Mouse (Mus musculus) thymus, postnatal 0 days (tissue): Measurements from ENCODE around the gene Cdk2ap2. TPM values are rescaled to one million over a fixed set of nuclear protein-coding genes. Genes with fewer than 3 reads are reported as not detected.

Experiments
- DNase-seq: peaks from one replicate; pipeline ENCODE4 v3.0.0-alpha.2; 2015; ENCODE audit warnings: low spot score
- polyA plus RNA-seq: library from polyadenylated mRNA; unstranded; fragments of >200 nt; fragmentation: Nextera tagmentation; extraction: Ambion mirVana; gene quantifications from 2 replicates; pipeline ENCODE4 v1.2.1, GENCODE M21; 2015

Cdk2ap2 gene
- polyA plus RNA-seq, 1 experiment from 2014 or later: 179 TPM

DNA sequence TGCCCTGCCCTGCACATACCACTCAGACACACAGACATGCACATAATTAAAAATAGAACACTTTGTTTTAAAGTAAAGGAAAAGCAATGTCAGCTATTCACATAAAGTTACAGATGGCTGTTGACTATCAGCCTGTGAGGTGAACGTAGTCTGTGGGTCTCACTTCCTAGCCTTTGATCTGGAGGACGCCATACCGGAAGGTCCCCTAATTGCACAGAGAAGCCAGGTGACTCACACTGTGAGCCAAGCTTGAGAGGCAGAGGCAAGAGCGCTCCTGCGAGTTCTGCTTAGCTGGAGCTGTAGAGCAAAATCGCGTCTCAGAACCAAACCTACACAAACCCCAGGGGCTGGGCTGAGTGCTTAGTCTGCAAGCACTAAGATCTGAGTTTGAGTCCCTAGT is 3.2 kb upstream of the Cdk2ap2 start:
- DNase-seq: peak; percentile 45

DNA sequence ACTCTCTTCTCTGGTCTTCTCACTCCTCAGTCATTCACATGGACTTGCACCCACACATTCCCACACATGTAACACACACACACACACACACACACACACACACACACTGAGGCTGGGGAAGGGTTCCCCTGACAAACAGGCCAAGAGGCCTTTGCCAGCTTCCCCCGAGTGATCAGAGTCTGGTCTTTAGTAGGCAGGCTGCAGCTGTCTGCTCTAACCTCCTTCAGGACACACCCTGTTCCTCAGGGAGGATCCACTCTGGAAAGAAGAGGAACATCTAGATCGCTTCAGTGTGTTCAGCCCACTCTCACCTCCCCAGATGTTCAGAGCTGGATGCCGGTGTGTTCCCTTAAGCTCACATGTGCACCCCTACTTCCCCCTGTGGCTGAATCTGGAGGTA is 2.6 kb upstream of the Cdk2ap2 start:
- no peak for DNase-seq

DNA sequence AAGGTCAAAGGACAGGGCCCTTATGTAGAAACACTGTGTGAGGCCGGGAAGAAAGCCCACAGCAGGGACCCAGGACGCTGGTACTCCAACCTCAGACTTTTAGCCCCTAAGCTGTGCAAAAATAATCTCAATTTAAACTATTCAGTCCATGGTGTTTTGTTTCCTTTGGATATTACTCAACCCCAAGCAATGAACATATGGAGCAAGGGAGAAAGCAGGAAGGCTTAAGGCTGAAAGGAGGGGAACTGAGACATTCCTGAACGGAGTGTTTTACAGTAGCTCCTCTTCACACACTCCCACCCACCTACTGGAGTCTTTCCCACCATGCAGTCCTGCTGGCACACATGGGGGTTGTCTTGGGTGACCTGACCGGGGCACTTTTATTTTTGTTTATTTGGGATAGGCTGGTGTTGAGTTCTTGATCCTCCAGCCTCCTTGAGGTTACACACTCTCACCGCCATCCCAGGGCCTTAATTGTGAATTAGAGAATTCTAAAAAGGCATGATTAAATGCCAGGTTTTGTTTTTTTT is 2.1 kb upstream of the Cdk2ap2 start:
- no peak for DNase-seq

DNA sequence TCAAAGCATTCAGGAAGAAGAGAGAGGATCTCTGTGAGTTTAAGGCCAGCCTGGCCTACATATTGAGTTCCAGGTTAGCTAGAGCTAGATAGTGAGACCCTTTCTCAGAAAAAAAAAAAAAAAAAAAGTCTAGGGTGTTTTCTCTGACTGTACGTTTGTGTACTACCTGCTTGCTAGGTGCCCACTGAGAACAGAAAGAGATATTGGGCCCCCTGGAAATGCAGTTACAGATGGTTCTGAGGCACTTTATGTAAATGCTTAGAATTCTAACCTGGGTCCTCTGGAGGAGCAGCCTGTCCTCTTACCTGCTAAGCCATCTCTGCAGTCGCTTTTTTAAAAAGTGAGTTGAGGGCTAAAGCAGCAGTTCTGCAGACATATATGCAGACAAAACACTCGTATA is 1.2 kb upstream of the Cdk2ap2 start:
- DNase-seq: no peak

DNA sequence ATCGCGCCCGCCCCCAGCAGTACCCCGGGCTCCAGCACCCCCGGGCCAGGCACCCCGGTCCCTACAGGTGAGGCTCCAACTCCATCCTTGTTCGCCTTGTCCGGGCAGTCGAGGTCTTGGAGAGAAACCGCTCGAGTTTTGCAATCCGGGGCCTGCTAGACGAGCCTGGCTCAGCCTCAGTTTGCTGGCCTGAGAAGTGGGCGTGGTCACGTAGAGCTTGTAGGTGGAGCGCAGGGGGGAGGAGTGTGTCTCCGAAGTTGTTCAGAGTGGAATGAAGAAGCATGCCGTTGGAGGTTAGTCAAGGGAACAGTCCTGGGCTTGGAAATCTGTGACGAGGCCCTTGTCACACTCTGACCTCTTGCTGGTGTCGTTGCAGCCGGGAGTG is 451 bp downstream of the Cdk2ap2 start:
- no peak for DNase-seq

DNA sequence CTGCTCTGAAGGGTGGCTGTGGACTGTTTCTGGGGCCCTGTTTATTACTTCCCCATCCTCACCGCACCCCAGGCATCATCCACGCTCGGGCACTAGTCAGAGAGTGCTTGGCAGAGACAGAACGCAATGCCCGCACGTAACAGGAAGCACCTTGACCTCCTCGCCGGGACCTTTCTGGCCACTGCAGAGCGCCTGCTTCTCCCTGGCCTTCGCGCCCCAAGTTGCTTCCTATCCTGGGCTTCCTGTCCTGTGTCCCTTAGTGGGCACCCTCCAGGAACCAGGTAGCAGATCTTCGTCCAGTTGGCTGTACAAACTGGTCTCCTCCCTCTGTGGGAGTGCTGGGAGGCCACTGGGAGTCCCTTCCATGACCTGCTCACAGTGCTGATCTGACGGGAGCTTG is 1.4 kb downstream of the Cdk2ap2 start:
- DNase-seq: no peak

DNA sequence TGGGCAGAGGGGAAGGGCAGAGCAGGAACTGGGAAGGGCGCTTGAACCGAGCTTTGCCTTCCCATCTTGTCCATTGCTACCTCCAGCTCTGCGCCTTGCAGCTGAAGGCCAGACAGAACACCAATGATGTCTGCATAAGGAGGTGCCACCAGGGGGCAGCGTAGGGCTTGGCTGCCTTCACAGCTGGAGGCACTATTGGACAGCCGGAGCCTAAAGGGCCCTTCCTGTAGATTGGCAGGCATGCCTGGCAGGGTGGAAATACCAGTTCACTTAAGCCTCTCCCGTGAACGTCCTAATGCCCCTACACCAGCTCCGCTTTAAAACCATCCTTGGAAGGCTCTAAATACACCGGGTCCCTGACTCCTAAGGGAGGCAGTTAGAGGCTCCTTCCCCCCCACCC is 2.1 kb downstream of the Cdk2ap2 start:
- DNase-seq: peak; percentile 93

DNA sequence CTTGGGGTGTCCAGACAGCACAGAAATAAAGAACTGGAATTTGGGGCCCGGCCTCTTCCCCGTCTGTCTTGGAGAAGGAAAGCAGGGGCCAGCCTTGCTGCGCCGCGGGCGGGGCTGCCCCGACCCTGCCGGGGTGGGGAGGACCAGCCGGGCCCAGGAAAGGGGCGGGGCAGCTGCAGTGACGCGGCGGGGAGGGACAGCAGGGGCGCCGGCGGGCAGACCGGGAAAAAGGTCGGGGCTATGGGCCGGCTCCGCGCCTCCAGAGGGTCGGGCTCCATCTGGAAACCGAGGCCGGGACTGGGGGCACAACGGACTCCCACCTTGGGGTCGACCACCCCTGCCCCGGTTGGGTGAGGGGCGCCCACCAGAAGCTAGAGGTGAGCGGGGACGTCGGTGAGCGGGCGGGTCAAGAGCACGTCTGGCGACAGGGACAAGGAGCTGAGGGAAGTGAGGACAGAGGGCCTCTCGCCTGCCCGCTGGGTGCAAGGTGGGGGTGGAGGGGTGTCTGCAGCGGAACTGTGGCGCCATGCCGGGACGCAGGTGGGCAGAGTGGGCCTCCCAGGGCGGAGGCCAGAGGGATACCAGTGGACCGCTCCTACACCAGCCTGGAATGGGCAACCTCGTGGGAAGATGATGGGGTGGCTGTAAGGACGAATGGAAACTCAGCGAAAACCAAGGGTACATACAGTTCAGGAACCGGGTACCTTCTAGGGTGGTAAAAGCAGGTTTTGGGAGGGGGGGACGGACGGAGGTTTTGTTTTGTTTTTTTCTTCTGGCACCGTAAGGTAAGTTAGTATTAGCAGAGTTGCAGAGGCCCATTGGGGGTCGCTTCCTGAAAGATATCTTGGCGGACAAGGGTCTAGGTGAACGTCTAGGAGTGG is 3.1 kb downstream of the Cdk2ap2 start, which contains the start of gene Pitpnm1:
Gene Pitpnm1 (plus strand): TSS at position 162 of the 881 bp plus-strand sequence.
- DNase-seq: peak; percentile 62

DNA sequence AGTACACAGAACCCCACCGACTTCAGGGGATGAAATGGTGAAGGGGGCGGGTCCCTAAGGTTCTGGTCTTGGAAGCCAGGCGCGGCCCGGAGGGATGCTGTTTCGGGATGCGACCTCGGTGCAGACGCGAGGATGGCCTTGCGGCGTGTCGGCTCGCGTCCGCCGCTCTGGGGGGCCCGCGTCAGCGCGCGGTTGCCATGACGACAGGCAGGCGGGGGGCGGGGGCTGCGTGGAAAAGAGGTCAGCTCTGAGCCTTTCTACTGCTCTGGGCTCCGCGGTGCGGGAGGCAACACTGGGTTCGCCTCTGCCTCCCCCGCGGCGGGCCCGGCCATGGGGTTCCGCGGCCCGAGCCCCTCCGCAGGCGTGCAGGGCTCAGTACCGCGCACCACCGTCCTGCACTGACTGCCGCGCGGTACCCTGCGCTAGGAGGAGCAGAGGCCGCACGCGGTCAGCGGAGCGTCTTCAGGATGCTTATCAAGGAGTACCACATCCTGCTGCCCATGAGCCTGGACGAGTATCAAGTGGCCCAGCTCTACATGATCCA is 3.8 kb downstream of the Cdk2ap2 start:
- DNase-seq: peak; percentile 77

DNA sequence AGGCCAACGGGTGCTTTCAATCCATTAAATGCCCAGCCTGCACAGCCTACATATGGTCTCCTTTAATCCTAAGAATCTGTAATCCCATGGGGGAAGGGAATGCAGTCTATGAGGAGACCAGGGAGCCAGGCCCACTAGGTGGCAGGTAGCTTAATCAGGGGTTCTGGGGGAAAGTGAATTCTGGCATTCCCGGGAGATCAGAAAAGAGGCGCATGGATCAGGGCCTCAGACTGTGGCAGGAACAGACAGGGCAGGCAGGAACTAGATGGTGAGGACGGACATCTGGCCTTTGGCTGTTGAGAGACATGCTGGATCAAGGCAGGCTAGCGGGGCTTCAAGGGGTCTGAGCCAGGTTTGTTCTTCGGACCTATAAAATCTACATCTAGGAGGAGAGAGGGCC is 4.5 kb downstream of the Cdk2ap2 start:
- DNase-seq: no peak

DNA sequence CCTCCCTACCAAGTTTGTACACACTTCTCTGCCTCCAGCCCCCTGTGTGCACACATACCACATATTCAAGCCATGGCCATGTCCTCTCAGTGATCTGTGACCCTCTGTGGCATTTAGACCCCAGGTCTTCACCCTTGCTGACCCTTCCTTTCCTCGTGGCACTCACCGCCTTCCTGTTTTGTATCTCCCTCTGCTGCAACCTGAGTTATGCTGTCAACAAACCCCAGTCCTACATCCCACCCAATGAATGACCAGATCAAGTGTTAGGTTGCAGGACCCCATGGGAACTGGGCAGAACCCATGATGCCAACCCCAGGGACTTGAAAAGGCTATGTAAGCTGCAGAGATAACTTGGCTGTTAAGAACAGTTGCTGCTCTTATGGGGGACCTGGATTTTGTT is 5.1 kb downstream of the Cdk2ap2 start:
- no peak for DNase-seq

DNA sequence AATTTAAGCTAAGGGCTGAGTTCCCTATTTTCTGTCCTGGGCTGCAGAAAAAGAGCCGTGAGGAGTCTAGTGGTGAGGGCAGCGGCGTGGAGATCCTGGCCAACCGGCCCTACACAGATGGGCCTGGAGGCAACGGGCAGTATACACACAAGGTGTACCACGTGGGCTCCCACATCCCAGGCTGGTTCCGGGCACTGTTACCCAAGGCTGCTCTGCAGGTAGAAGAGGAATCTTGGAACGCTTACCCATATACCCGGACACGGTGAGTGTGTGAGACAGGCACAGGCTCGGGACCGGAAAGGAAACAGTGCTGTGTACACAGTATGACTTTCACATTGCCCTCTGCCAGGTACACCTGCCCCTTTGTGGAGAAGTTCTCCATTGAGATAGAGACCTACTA is 5.6 kb downstream of the Cdk2ap2 start:
- DNase-seq: no peak

DNA sequence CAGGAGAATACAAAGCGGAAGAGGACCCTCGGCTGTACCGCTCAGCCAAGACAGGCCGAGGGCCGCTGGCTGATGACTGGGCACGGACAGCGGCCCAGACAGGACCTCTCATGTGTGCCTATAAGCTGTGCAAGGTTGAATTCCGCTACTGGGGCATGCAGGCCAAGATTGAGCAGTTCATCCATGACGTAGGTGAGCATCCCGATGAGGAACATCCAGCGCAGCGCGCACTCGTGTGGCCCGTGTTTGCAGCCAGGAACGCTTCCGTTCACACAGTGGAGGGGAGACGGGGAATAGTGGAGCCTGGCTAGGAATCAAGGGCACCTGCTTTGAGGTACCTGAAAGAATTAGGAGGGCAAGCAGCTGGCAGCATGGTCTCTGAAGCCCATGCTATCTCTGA is 6.3 kb downstream of the Cdk2ap2 start:
- no peak for DNase-seq

DNA sequence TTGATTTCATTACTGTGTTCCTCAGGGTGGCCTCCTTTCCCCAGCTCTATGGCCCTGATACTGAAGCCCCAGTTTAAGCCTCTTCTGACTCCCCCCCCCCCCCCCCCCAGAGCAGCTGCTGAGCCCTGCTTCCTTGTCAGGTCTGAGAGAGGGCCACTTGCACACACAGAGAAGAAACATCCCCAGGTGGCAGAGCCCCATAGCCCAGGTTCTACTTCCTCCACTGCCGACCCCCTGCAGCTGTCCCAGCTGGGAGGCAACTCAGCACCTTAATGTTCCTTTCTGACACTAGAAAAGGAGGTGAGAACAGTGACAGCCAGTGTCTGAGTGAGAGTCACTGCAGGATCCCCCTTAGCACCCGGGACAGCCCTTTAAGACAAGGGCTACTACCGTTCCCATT is 6.8 kb downstream of the Cdk2ap2 start:
- DNase-seq: peak; percentile 85

DNA sequence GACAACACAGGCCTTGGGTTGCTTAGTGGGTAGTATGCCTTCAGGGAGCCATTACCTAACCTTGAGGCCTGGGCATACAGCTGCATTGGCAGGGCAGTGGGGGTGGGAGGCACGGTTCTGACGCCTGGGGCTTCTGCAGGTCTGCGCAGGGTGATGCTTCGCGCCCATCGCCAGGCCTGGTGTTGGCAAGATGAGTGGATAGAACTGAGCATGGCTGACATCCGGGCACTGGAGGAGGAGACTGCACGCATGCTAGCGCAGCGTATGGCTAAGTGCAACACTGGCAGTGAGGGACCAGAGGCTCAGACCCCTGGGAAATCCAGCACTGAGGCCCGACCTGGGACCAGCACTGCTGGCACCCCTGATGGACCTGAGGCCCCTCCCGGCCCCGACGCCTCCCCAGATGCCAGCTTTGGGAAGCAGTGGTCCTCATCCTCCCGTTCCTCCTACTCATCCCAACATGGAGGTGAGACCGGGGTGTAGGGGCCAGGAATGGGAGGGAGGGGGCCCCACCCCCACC is 7.8 kb downstream of the Cdk2ap2 start:
- no peak for DNase-seq

DNA sequence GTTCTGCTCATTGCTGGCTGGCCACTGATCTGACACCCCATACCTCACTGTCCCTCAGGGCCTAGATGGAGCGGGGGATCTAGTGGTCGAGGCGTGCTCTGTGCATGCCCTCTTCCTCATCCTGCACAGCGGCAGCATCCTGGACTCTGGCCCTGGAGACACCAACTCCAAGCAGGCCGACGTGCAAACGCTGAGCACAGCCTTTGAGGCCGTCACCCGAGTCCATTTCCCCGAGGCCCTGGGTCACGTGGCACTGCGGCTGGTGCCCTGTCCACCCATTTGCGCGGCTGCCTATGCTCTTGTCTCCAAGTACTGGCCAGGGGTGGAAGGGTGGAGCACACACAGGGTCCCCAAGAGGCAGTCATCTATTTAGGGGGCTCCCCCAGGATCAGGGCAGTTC is 9.7 kb downstream of the Cdk2ap2 start:
- DNase-seq: no peak

DNA sequence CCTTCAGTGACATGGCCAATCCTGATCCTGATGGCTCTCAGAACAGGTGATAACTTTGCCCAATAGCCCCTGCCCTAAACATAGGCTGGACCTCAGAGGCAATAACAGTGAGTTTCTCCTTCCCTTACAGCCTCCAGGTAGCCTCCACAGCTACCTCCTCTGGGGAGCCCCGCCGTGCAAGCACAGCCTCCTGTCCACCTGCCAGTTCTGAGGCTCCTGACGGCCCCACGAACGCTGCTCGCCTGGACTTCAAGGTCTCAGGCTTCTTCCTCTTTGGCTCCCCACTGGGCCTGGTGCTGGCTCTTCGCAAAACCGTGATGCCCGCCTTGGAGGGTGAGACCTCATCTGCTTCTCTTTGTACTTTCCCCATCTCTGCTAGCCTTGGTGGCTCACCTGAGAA is 11.6 kb downstream of the Cdk2ap2 start:
- DNase-seq: no peak

DNA sequence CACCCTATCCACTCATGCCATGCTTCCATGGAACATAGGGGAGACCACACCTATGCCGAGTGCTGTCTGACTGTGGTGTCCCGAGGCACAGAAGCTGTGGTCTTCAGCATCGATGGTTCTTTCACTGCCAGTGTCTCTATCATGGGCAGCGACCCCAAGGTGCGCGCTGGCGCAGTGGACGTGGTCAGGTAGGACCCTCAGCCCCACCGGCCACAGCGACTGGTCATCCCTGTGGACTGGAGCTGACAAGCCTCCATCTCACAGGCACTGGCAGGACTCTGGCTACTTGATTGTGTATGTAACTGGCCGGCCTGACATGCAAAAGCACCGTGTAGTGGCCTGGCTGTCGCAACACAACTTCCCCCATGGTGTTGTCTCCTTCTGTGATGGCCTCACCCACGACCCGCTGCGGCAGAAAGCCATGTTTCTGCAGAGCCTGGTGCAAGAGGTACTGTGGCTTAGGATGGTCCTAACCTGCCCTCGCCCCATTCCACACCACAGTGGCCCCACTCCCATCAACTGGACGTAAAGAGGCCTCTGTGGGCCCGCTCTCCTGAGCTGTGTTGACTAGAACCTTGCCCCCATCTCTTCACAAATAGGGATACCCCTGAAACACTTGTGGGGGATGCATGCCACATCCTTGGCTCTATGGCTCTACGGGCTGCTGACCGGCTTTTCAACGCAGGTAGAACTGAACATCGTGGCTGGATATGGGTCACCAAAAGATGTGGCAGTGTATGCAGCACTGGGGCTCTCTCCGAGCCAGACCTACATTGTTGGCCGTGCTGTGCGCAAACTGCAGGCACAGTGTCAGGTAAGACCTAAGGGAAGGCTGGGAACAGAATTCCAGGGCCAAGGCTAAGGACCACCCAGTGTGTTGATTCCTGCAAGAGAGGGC is 15.3 kb downstream of the Cdk2ap2 start:
- DNase-seq: no peak

DNA sequence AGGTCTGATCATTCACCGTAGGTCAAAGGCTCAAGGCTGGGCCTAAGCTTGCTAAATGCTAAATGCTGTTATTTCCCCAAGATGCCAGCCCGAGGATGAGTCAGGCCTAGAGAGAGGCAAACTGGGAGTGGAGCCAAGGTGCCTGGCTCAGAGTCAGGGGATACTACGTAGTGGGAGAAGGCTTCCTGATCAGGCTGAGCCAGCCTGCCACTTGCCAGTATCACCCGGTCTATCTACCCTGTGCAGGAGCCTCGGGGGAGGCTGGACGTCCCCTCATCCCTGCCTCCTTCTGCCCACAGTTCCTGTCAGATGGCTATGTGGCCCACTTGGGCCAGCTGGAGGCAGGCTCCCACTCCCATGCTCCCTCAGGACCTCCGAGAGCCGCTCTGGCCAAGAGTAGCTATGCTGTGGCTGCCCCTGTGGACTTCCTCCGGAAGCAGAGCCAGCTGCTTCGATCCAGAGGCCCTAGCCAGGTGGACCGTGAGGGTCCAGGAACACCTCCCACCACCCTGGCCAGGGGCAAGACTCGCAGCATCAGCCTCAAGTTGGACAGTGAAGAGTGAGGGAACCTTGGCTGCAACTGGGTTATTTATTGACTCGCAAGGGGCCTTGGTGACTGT is 16.3 kb downstream of the Cdk2ap2 start:
- no peak for DNase-seq

DNA sequence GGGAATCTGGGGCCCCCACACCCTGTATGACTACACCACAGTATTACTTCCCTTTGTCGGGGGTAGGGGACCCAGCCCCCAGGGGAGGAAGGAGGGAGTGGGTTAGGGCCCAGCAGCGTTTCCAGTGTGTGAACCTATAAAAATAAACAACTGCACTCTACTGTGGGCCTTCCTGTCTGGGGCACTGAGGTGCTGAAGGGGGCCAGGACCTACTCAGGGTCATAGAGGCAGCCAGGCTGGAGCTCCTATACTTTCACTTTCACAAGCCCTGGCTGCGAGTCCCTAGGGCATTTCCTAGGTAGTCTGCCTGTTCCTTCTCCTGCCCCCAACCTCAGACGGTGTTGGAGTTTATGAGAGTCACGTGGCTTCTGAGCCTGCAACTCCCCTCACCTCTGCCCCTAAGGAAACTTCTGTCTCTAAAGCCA is 16.8 kb downstream of the Cdk2ap2 start:
- DNase-seq: peak; percentile 66

DNA sequence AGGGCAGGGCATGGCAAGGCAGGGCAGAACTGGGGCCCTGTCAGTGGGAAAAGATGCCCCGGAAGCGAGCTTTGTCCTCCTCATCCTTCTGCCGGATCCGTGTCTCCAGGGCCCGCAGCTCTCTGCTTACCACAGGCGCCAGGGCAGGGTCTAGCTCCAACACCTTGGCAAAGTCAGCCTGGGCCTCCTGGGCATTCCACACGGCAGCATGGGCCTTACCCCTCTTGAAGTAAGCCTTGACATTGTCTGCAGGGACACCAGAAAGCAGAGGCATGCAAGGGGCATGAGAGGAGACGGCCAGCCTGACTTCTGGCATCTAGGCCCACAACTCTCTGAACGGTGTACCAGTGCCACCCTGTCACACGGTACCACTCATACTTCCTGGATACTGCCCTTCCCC is 17.6 kb downstream of the Cdk2ap2 start:
- no peak for DNase-seq
